Mouse (Mus musculus): ENCODE results near the gene Nomo1.

Gene Nomo1

GRCm38 (mm10) chr7:46033109-46033869, at the start of gene Nomo1:
TSS of gene Nomo1 (plus strand) at chr7:46033698.
- DNase-seq = peak; percentile 98

- no peak for DNase-seq
Observed at GRCm38 (mm10) chr7:45986893-45987292, 46.6 kb upstream of the Nomo1 start.

DNA sequence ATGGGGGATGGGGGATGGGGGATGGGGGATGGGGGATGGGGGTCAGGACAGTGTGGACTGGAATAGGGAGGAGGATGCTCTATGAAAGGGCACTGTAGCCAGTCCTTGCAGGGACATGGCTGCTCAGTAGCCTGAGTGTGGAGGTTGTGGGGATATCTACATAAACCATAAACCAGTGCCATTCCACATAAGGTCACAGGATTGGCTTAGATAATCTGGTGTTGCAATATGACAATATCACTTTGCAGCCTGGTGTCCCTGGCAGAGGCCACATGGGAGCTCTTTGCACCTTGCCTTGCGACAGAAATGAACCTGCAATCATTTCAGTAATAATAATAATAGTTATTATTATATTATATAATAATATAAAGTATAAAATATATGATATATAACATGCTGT, 45.2 kb upstream of the Nomo1 start:
- no peak for DNase-seq

- DNase-seq = no peak
Observed at GRCm38 (mm10) chr7:45992470-45992869, 41.0 kb upstream of the Nomo1 start.

DNA sequence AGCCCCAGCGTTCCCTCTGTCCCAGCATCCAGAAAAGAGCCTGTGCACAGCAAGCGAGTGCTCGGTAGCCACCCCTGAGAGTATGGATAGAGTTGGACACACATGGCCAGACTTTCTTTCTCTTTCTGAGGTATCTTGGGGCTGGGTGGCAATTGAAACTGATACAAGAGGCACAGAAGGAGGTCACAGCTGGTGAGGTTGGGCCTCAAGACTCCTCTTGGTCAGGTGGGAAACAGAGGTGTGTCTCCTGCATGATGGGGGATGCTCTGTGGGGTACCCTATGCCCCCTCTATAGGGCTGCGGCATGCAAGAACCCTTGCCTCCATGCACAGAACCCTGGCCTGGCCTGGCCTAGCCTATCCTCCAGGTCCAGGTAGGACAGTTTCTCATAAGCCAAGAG, 32.9 kb upstream of the Nomo1 start:
- no peak for DNase-seq

DNA sequence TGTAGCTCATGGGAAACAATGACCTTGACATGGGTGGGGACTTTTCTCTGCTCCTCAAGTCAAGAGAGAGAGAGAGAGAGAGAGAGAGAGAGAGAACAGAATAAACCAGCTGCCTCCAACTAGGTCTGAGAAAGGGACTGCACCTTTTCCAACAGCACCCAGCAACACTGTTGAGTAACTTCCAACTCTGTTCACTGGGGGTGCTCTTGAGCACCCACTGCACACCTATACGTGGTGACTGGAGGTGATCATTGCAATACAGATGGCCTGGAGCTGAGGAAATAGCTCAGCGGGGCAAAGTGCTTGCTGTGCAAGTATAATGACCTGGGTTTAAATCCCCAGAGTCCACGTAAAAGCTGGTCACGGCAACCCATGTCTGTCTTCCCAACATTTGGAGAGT, 30.8 kb upstream of the Nomo1 start:
- DNase-seq = no peak

- DNase-seq = peak; percentile 83
Observed at GRCm38 (mm10) chr7:46009578-46009977, 23.9 kb upstream of the Nomo1 start.

- DNase-seq = no peak
Observed at GRCm38 (mm10) chr7:46012121-46012520, 21.4 kb upstream of the Nomo1 start.

- DNase-seq = peak; percentile 79
Observed at GRCm38 (mm10) chr7:46013266-46014010, 20.1 kb upstream of the Nomo1 start.

DNA sequence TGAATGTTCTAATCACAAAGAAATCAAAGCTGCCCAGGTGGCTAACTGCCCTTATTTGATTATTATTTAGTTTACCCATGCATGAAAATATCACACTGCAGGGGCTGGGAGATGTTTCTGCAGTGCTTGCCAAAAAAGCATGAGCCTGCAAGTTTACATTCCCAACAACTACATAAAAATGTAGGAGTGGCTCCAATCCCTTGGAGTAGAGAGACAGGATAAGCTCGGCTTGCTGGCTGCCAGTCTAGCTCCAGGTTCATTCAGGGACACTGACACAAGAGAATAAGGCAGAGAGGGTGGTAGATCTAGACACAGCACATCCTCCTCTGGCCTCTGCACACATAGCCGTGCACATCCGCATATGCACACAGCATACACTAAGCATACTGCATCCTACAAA, 13.9 kb upstream of the Nomo1 start:
- DNase-seq = no peak

- DNase-seq = no peak
Observed at GRCm38 (mm10) chr7:46021951-46022350, 11.5 kb upstream of the Nomo1 start.

- peak; percentile 62 for DNase-seq
Observed at GRCm38 (mm10) chr7:46025436-46025835, 8.1 kb upstream of the Nomo1 start.

GRCm38 (mm10) chr7:46028681-46029080, 4.8 kb upstream of the Nomo1 start:
- no peak for DNase-seq

GRCm38 (mm10) chr7:46029299-46030144, 4.0 kb upstream of the Nomo1 start:
- DNase-seq = no peak

DNA sequence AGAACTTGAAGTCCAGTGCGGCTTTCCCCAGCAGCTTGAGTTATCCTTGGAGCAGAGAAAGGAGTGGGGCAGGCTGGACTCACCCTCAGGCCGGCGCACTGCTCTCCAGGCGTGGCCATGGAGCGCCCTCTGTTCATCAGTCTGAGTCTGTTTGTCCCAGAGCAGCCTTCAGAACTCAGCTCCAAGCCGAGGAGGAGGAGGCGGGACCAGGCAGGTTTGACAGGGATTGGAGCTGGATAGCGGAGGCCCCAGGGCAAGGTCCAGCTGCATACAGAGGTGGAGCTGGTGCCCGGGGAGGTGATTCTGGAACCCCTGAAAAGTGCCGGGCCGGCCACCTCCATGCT, 3.4 kb upstream of the Nomo1 start, which contains the start of gene Abcc6:
Gene Abcc6 (minus strand): TSS at position 158 of the 344 bp plus-strand sequence.
- peak; percentile 33 for DNase-seq

DNA sequence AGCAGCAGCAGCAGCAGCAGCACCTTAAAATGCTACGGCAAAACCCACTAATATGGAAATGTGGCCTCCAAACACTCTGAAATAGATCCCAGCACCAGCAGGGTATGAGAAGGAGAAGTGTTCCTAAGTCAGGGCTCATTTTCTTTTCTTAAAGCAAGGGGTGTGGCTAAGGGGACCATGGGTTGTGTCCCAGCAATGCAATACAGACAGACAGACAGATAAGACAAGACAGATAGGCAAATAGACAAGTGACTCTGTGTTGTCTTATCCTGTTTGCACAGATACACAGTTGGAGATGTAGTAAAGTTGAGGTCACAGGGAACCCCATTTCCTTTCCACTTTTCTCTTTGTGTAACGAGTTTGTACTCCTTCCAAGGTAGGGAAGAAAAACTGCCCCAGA, 2.4 kb upstream of the Nomo1 start:
- DNase-seq = no peak

GRCm38 (mm10) chr7:46033870-46034337, 406 bp downstream of the Nomo1 start:
- DNase-seq = no peak

GRCm38 (mm10) chr7:46034991-46035390, 1.5 kb downstream of the Nomo1 start:
- no peak for DNase-seq

DNA sequence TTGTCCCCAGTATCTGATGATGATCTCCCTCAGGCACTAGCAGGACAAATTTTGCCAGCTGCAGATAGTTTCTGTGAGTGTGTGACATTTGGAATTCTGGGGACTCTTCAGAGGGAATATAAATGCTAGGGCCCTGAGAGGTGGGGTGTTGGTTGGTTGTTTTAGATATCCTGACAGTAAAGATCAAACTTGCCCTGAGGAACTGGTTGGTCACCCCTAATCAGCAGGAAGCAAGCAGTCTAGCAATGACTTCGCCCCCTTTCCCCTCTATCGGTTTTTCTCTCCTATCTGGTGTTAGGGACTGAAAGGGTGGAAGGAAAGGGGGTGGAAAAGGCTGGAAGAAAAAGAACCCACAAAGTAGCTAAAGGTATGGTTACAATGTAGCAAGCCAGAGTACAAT, 2.0 kb downstream of the Nomo1 start:
- DNase-seq = no peak

- no peak for DNase-seq
Observed at GRCm38 (mm10) chr7:46037433-46037832, 3.9 kb downstream of the Nomo1 start.

- DNase-seq = no peak
Observed at GRCm38 (mm10) chr7:46039873-46040272, 6.4 kb downstream of the Nomo1 start.

DNA sequence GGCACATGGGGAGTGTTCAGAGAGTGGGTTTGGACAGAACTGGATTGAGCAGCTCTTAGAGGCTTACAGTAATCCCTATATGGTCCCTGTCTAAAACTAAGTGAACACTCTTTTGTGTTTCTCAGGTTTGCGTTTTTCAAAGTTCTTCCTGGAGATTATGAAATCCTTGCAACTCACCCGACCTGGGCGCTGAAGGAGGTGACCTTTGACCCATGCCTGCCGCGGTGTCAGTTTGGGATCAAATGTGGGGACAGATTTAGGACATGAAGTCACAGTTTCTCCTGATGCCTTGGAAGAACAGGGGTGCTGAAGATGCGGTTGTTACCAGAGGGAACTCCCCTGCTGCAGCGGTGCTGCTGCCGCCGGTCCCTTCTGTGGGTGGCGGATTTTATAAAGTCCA, 10.6 kb downstream of the Nomo1 start:
- DNase-seq = no peak

- no peak for DNase-seq
Observed at GRCm38 (mm10) chr7:46045882-46046281, 12.4 kb downstream of the Nomo1 start.
